In the genomic region with DNA sequence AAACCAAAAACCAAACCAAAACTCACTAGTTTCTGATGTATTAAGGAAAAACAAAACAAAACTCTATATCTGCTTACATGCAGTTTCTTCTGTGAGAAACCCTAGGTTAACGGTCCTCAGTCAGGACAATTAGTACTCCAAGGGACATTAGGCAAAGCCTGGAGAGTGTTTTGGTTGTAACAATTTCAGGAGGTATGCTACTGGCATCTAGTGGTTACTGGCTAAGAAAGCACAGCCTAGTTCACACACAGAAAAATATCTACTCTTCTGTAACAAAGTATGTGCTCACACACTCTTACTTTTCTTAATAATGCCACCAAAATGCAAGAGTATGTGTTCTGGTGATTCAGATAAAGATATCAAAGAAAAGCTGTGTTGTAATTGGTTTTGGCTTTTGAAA, we compare ENCODE assay signal across 8 mouse cellular contexts. TPM values are rescaled to one million over a fixed set of nuclear protein-coding genes. Genes with fewer than 3 reads are reported as not detected.
DNase-seq lines count a peak whose midpoint lies in the region; ATAC-seq lines count a peak whose summit lies in the region.

No protein-coding gene starts in this region.

- WGBS in forebrain, embryonic 11.5 days, result 34% methylated on average over 1 of the region's 1 CpGs

- peak; percentile 23 to 45 for DNase-seq in cerebellum, postnatal 10 days
- no peak for DNase-seq in cerebellum, postnatal 25 days
- DNase-seq in 416B (ENCODE audit: low read depth), result peak; percentile 84
- no peak for DNase-seq in forebrain, embryonic 11.5 days (ENCODE audit: low spot score)
- peak; percentile 46 for DNase-seq in lung, postnatal 36 days
- DNase-seq in layer of hippocampus, adult 8-10 months (ENCODE audit: low spot score in 2 of 2), result no peak
- DNase-seq in cerebellum, adult 9-10 months, result no peak
- DNase-seq in thymus, postnatal 14 days, result no peak

- no peak overlapping the region for H3K9ac ChIP-seq in forebrain, embryonic 11.5 days (ENCODE audit: low read length)

- no peaks in the 10 kb centered on the region for H3K27me3 ChIP-seq in forebrain, embryonic 11.5 days (ENCODE audit: control insufficient read depth, insufficient read depth, low read length)

- no peak for ATAC-seq in forebrain, embryonic 11.5 days (replicated peaks; ENCODE audit: low FRiP score)

- no peaks in the 10 kb centered on the region for H3K36me3 ChIP-seq in forebrain, embryonic 11.5 days (ENCODE audit: control insufficient read depth, insufficient read depth, low read length)

- H3K9me3 ChIP-seq in forebrain, embryonic 11.5 days (ENCODE audit: control insufficient read depth, low read length), result no peaks in the 10 kb centered on the region

- peaks cover 3% of the 10 kb centered on the region; the same call in 1 of the 2 replicates for H3K4me1 ChIP-seq in forebrain, embryonic 11.5 days (replicated peaks; ENCODE audit: control insufficient read depth, insufficient read depth, low read length)

- peak overlapping the region; percentile 45; the same call in 1 of the 2 replicates for H3K4me2 ChIP-seq in forebrain, embryonic 11.5 days (ENCODE audit: low read depth, low read length, severe bottlenecking)

- no peak overlapping the region for H3K27ac ChIP-seq in forebrain, embryonic 11.5 days (ENCODE audit: low read depth, low read length)

- no peak overlapping the region for H3K4me3 ChIP-seq in forebrain, embryonic 11.5 days (ENCODE audit: low read depth, low read length)

RNA-seq across cellular contexts. Expression of gene Zfp786, which starts 1.7 kb away (rescaled TPM):
- polyA plus RNA-seq in forebrain, embryonic 11.5 days (2014; fragmentation: Nextera tagmentation; extraction: Ambion mirVana), result 7.3 and 7.6 TPM in 2 replicates
- total RNA-seq in layer of hippocampus, adult 8-10 months (2022), result 1 to 10 TPM; 4.9 to 5.7 (median 5.0) TPM

RNA-seq across cellular contexts. Expression of gene Zfp398, which starts 6.5 kb away (rescaled TPM):
- 9.2 and 11.3 TPM in 2 replicates for polyA plus RNA-seq in forebrain, embryonic 11.5 days (2014; fragmentation: Nextera tagmentation; extraction: Ambion mirVana)
- 10 to 100 TPM; 21.2 to 27.1 (median 24.1) TPM for total RNA-seq in layer of hippocampus, adult 8-10 months (2022)

RNA-seq across cellular contexts. Expression of gene Pdia4, which starts 15.7 kb away (rescaled TPM):
- 252 and 255 TPM in 2 replicates for polyA plus RNA-seq in forebrain, embryonic 11.5 days (2014; fragmentation: Nextera tagmentation; extraction: Ambion mirVana)
- total RNA-seq in layer of hippocampus, adult 8-10 months (2022), result 10 to 100 TPM; 55.5 to 94.5 (median 72.9) TPM

RNA-seq across cellular contexts. Expression of gene Zfp282, which starts 48.1 kb away (rescaled TPM):
- 17.8 and 19.4 TPM in 2 replicates for polyA plus RNA-seq in forebrain, embryonic 11.5 days (2014; fragmentation: Nextera tagmentation; extraction: Ambion mirVana)
- total RNA-seq in layer of hippocampus, adult 8-10 months (2022), result 10 to 100 TPM; 11.8 to 15.1 (median 12.4) TPM

Comparison
In these comparisons a context has a peak if more than half of its experiments do, and no peak if none do; other contexts are left out.
1. DNase-seq: peak in cerebellum, postnatal 10 days (2 of 2), 416B (single experiment) and lung, postnatal 36 days (single experiment); none in cerebellum, postnatal 25 days (0 of 2), forebrain, embryonic 11.5 days (single experiment), layer of hippocampus, adult 8-10 months (0 of 2), cerebellum, adult 9-10 months (single experiment) and thymus, postnatal 14 days (single experiment).